Mouse (Mus musculus) neural tube, embryonic 13.5 days (tissue): ENCODE measurements at regions not wholly inside any gene's neighbourhood (a gene's known extent, or its start where the extent isn't known, plus 50 kb on each side); places are given as distances from the start of the nearest gene placed in this dataset.

ENCODE experiments used
- ATAC-seq: fragments of 200-750 bp; cut with Nextera tagmentation; 2 replicates; pipeline ENCODE4 v1.8.0; 2017; ENCODE audit warnings: low read depth, mild to moderate bottlenecking, moderate TSS enrichment, moderate library complexity
- H3K27ac ChIP-seq: fragments of 300-500 bp; sonication (generic); replicated peaks from 2 replicates; pipeline ENCODE4 v1.5.1; 2015; ENCODE audit warnings: moderate library complexity, mild to moderate bottlenecking, inconsistent platforms
- H3K27me3 ChIP-seq: fragments of 300-500 bp; sonication (generic); 2 replicates; pipeline ENCODE4 v1.6.1; 2015; ENCODE audit warnings: mild to moderate bottlenecking, inconsistent platforms
- H3K36me3 ChIP-seq: fragments of 300-500 bp; sonication (generic); 2 replicates; pipeline ENCODE4 v1.6.1; 2015; ENCODE audit warnings: mild to moderate bottlenecking, inconsistent platforms
- H3K4me1 ChIP-seq: fragments of 300-500 bp; sonication (generic); replicated peaks from 2 replicates; pipeline ENCODE4 v1.6.1; 2015; ENCODE audit warnings: inconsistent platforms
- H3K4me2 ChIP-seq: fragments of 300-500 bp; sonication (generic); 2 replicates; pipeline ENCODE4 v1.6.1; 2015; ENCODE audit warnings: inconsistent platforms, mild to moderate bottlenecking, moderate library complexity
- H3K4me3 ChIP-seq: fragments of 300-500 bp; sonication (generic); 2 replicates; pipeline ENCODE4 v1.5.1; 2015; ENCODE audit warnings: mild to moderate bottlenecking, inconsistent platforms
- H3K9ac ChIP-seq: fragments of 300-500 bp; sonication (generic); 2 replicates; pipeline ENCODE4 v1.6.1; 2015; ENCODE audit warnings: moderate library complexity, mild to moderate bottlenecking, inconsistent platforms
- H3K9me3 ChIP-seq: fragments of 300-500 bp; sonication (generic); 2 replicates; pipeline ENCODE4 v1.6.1; 2016; ENCODE audit warnings: inconsistent platforms
- whole genome bisulfite sequencing: fragments of 180-500 bp; shearing (Covaris S2); methylation state at CpG from one replicate; pipeline ENCODE4 v1.1.7; 2015; 5-methylcytosine and 5-hydroxymethylcytosine counted together

- Histone ChIP-seq H3K4me3 (no peak overlapping the region), H3K4me2 (no peak overlapping the region), H3K36me3 (no peaks in the 10 kb centered on the region), H3K4me1 (0 out of 2 replicates have a peak, but pooled peaks cover 2% of the 10 kb centered on the region), H3K27me3 (no peaks in the 10 kb centered on the region), H3K9ac (no peak overlapping the region), H3K27ac (no peak overlapping the region), H3K9me3 (no peaks in the 10 kb centered on the region)
- WGBS: 73% methylated on average over 6 of the region's 6 CpGs
- ATAC-seq: no peak
Observed at GRCm38 (mm10) chr12:15552979-15553680, 263.6 kb downstream of the Trib2 start.

DNA sequence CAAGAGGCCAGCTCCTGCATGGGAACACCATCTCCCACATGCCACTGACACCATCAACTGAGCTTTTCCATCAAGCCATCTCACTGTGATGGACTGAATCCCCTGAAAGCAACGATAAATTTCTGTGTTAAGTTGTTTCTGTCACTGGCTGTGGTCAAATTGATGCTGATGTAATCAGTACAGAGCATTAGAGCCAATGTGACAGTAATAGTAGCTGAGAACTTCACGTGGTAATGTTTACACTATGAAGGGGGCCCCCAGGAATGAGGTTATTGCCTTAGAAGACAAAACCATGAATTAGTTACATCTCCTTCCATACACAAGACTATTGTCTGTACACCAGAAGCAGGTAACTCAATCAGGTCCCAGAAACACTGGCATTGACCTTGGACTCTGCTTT, 264.5 kb downstream of the Trib2 start:
- 0 out of 2 replicates have a peak, but pooled peaks cover 2% of the 10 kb centered on the region for H3K4me1 ChIP-seq
- no peak overlapping the region for H3K4me3 ChIP-seq
- H3K36me3 ChIP-seq: no peaks in the 10 kb centered on the region
- no peak overlapping the region for H3K27ac ChIP-seq
- 81% methylated on average over 2 of the region's 2 CpGs for WGBS
- ATAC-seq: no peak
- H3K4me2 ChIP-seq: no peak overlapping the region
- H3K27me3 ChIP-seq: no peaks in the 10 kb centered on the region
- no peaks in the 10 kb centered on the region for H3K9me3 ChIP-seq
- no peak overlapping the region for H3K9ac ChIP-seq

DNA sequence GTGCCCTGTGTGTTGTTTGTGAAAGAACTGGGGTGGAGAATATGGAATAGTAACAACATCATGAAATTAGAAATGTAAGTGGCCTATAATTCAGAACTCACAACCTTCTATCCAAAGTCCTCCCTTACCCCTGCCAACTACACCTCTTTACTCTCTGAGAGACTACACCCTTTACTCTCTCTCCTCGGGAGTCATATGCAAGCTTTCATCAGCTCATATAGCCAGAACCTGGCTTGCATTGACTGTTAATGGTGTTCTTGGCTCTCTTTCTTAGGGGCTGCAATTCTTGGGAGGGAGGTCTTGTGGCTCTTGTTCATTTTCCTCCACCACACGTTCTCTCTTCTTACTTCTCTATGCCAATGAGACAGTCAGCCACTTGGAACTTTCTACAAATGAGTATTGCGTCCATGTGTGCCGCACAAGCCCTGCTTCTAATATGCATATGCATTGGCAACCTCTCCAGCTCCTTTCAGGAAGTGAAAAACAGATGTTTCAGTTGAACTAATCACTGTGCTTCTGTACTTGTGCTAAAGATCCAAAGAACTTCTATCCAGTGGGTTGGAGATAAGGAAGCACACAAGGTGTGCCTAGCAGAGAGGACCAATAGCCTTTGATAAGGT, 265.3 kb downstream of the Trib2 start:
- Histone ChIP-seq H3K27ac (no peak overlapping the region), H3K9me3 (no peaks in the 10 kb centered on the region), H3K4me3 (no peak overlapping the region), H3K27me3 (no peaks in the 10 kb centered on the region), H3K4me1 (0 out of 2 replicates have a peak, but pooled peaks cover 2% of the 10 kb centered on the region), H3K36me3 (no peaks in the 10 kb centered on the region), H3K9ac (no peak overlapping the region), H3K4me2 (no peak overlapping the region)
- ATAC-seq: no peak
- 78% methylated on average over 4 of the region's 4 CpGs for WGBS

DNA sequence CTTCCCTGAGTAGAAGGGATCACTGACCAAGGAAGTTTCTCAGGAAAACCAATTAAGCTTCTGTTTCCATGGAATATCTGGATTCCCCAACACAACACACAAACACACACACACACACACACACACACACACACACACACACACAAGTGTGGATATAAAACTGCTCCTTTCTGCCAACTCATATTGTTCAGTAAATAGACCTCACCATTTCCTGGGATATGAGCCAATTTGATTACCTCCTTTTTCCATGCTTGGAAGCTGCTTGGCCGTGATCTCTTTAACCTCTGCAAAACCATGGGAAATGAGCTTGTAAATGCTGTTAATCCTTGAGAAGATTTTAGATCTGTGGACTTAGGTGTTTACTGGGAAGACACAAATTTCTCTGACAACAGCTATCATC, 272.4 kb downstream of the Trib2 start:
- Histone ChIP-seq H3K27ac (no peak overlapping the region), H3K4me1 (no peaks in the 10 kb centered on the region), H3K4me2 (no peak overlapping the region), H3K27me3 (no peaks in the 10 kb centered on the region), H3K4me3 (no peak overlapping the region), H3K36me3 (no peaks in the 10 kb centered on the region), H3K9ac (no peak overlapping the region), H3K9me3 (no peaks in the 10 kb centered on the region)
- WGBS: 80% methylated on average over 1 of the region's 1 CpGs
- ATAC-seq: no peak

DNA sequence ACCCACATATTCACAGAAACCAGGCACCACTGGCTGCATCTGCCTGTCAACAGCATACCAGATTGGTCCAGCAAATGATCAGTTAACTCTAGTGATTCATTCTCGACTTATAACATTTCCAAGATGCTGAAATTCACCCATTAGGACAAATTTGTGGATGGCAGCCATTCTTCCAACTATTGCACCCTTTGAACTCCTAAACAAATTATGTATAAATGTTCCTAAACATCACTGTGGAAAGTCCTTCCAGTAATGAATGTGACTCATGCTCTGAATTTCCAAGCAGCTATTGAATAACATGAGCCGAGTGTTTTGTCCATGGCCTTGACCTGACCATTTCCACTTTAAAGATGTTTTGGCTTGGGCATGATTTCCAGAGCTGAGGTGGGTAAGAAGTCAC, 274.2 kb downstream of the Trib2 start:
- Histone ChIP-seq H3K4me1 (no peaks in the 10 kb centered on the region), H3K27ac (no peak overlapping the region), H3K36me3 (no peaks in the 10 kb centered on the region), H3K27me3 (no peaks in the 10 kb centered on the region), H3K4me2 (no peak overlapping the region), H3K9me3 (no peaks in the 10 kb centered on the region), H3K4me3 (no peak overlapping the region), H3K9ac (no peak overlapping the region)
- no peak for ATAC-seq
- WGBS: 77% methylated on average over 2 of the region's 2 CpGs

DNA sequence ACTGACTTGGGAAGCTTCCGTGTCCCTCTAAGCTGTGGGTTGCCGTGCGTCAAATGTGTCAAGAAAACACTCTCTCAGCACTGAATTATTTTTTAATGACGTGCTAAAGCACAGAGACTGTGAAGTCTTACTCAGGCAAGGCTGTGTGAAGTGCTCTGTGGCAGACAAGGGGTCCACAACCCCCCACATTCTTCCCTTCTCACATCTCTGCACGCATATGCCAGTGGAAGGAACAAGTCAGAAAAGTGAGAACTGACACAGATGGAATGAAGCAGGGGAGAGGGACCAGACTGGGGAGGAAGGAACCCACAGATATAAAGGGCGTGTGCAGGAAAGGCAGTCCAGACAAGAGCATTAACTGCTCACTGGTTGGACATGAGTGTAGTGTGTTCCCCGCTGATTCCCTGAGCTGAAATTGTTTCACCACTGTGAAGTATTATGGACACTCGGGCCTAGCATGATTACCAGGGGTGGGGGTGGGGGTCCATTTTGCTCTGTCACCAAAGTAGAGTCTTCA, 279.8 kb downstream of the Trib2 start:
- 0 out of 2 replicates have a peak, but pooled peaks have one; percentile 12 for ATAC-seq
- H3K4me3 ChIP-seq: no peak overlapping the region
- H3K9ac ChIP-seq: no peak overlapping the region
- no peak overlapping the region for H3K27ac ChIP-seq
- 70% methylated on average over 8 of the region's 8 CpGs for WGBS
- H3K4me2 ChIP-seq: no peak overlapping the region
- no peaks in the 10 kb centered on the region for H3K36me3 ChIP-seq
- H3K27me3 ChIP-seq: no peaks in the 10 kb centered on the region
- no peaks in the 10 kb centered on the region for H3K9me3 ChIP-seq
- no peaks in the 10 kb centered on the region for H3K4me1 ChIP-seq

GRCm38 (mm10) chr12:15536247-15536646, 280.5 kb downstream of the Trib2 start:
- Histone ChIP-seq H3K9me3 (no peaks in the 10 kb centered on the region), H3K27me3 (no peaks in the 10 kb centered on the region), H3K4me1 (no peaks in the 10 kb centered on the region), H3K9ac (no peak overlapping the region), H3K4me2 (no peak overlapping the region), H3K36me3 (no peaks in the 10 kb centered on the region), H3K4me3 (no peak overlapping the region), H3K27ac (no peak overlapping the region)
- WGBS: 84% methylated on average over 5 of the region's 5 CpGs
- peak; percentile 30; the same call in 1 of the 2 replicates for ATAC-seq

DNA sequence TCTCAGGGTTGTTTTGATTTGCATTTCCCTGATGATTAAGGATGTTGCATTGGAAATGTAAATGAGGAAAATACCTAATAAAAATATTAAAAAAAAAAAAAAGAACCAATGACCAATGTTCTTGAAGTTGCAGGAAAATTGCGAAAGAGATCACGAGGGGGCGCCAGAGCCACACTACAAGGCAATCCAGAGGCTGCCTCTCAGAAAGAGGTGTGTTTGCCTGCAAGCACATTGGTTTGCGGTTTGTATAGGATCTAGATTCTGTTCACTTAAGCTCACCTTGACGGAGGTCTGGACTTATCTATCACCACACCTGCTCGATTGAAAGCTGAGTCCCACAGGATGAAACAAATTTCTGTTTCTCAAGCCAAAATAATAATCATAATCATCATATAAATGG, 280.9 kb downstream of the Trib2 start:
- no peak overlapping the region for H3K27ac ChIP-seq
- no peak overlapping the region for H3K4me3 ChIP-seq
- no peak overlapping the region for H3K9ac ChIP-seq
- H3K27me3 ChIP-seq: no peaks in the 10 kb centered on the region
- ATAC-seq: peak; percentile 85
- no peak overlapping the region for H3K4me2 ChIP-seq
- no peaks in the 10 kb centered on the region for H3K4me1 ChIP-seq
- H3K36me3 ChIP-seq: no peaks in the 10 kb centered on the region
- H3K9me3 ChIP-seq: no peaks in the 10 kb centered on the region
- WGBS: 8% methylated on average over 6 of the region's 6 CpGs

DNA sequence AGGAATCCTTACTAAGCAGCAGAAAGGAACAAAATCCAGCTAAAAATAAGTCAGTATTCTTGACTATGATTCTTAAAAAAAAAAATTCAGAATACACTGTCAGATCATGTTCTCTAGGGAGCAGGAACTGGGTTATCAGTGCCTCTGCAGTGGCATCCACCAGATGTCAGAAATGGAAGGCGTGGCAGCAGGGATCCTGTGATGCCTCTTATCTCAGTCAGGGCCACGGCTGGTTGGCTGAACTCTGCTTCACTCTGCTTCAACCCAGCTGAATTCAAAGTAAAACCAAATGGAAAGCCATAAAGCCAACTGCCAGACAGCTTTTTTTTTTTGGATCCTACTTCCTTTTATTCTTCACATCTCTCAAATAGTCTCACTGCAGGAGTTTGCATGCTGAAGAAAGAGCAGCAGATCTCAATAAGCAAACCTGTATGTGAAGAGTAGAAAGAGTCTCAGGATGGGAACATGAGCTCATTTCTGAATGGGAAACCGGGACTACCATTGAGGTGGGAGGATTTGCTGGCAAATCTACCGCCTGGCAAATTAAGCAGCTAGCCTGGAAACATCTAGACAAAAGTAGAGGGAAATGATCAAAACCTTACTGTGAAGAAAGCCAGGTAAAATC, 295.8 kb downstream of the Trib2 start:
- Histone ChIP-seq H3K9ac (no peak overlapping the region), H3K4me2 (no peak overlapping the region), H3K27ac (no peak overlapping the region), H3K4me1 (no peaks in the 10 kb centered on the region), H3K9me3 (no peaks in the 10 kb centered on the region), H3K36me3 (no peaks in the 10 kb centered on the region), H3K27me3 (no peaks in the 10 kb centered on the region), H3K4me3 (no peak overlapping the region)
- no peak for ATAC-seq
- 46% methylated on average over 4 of the region's 4 CpGs for WGBS

GRCm38 (mm10) chr12:15511994-15512393, 304.7 kb downstream of the Trib2 start:
- no peak overlapping the region for H3K4me3 ChIP-seq
- no peak overlapping the region for H3K27ac ChIP-seq
- no peak overlapping the region for H3K9ac ChIP-seq
- no peak for ATAC-seq
- H3K9me3 ChIP-seq: no peaks in the 10 kb centered on the region
- no peaks in the 10 kb centered on the region for H3K27me3 ChIP-seq
- H3K4me1 ChIP-seq: no peaks in the 10 kb centered on the region
- H3K36me3 ChIP-seq: no peaks in the 10 kb centered on the region
- WGBS: 65% methylated on average over 2 of the region's 2 CpGs
- no peak overlapping the region for H3K4me2 ChIP-seq

- Histone ChIP-seq H3K9ac (no peak overlapping the region), H3K4me1 (no peaks in the 10 kb centered on the region), H3K27me3 (no peaks in the 10 kb centered on the region), H3K4me3 (no peak overlapping the region), H3K9me3 (no peaks in the 10 kb centered on the region), H3K4me2 (0 out of 2 replicates have a peak overlapping the region, but pooled peaks have one; percentile 20), H3K27ac (no peak overlapping the region), H3K36me3 (no peaks in the 10 kb centered on the region)
- 28% methylated on average over 7 of the region's 7 CpGs for WGBS
- no peak for ATAC-seq
Observed at GRCm38 (mm10) chr12:15507576-15507975, 309.1 kb downstream of the Trib2 start.

DNA sequence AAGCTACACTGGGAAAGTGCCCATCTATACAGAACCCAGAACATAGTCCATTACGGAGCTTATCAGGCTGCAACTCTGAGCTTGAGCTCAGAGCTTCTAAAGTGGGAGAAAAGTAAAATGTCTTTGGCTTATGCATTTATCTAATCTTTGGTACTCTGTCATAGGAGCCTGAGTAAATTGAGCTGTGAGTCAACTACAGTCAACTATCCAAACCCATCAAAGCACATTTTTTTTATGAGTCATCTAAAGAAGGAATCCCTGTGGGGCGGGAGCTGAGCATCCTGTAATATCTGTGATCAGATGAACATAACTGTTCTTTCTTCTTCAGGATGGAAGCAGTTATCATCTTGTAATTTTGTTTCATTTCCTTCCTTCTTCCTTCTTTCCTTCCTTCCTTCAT, 323.1 kb downstream of the Trib2 start:
- H3K9me3 ChIP-seq: no peaks in the 10 kb centered on the region
- H3K36me3 ChIP-seq: no peaks in the 10 kb centered on the region
- H3K4me3 ChIP-seq: no peak overlapping the region
- no peak overlapping the region for H3K9ac ChIP-seq
- no peak for ATAC-seq
- no peaks in the 10 kb centered on the region for H3K4me1 ChIP-seq
- WGBS: 93% methylated on average over 2 of the region's 2 CpGs
- no peak overlapping the region for H3K4me2 ChIP-seq
- no peaks in the 10 kb centered on the region for H3K27me3 ChIP-seq
- H3K27ac ChIP-seq: no peak overlapping the region
